Mouse (Mus musculus) ES-CJ7 (cell line): ENCODE data around the gene Tgfbr3.
A peak's percentile ranks its signal among the peaks of the same experiment; 100 is the strongest.

ENCODE experiments used
- DNase-seq: peaks from one replicate; pipeline ENCODE4 v3.0.0; 2011; ENCODE audit warnings: low read depth, low spot score

The Tgfbr3 gene

DNA sequence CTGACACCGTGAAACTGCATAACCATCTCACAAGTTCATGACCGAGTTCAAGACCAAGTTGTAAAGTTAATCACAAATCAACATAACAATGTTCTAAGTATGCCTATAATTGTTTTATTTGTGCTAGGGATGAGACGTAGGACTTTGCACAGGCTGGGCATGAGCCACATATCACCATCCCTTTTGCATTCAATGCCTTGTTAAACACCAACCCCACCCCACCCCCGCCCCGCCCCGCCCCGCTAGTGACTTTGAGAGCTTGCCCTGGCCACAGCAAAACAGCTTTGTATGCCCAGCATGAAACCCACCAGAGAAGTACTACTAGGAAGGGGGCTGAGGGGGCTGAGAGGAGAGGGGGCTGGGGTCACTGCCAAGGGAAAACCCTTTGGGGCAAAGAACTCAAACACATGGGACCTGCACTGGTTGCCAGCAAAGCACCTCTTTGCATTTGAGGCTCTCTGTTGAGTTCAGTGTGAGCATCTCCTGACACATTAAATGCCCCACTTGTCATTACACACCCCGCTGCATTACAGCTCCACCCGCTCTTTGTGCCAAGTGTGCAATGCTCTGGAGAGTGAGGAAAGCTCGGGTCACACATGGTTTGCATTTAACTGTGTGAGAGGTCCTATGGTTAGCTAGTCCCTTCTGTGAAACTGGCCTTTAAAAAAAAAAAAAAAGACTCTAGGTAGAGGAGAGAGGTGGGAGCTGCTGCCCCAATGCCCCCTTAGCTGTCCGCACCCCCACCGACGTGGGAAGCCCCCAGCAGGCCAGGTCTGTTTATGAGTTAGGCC lies 179.1 kb downstream of the Tgfbr3 start:
- DNase-seq: peak; percentile 78

DNA sequence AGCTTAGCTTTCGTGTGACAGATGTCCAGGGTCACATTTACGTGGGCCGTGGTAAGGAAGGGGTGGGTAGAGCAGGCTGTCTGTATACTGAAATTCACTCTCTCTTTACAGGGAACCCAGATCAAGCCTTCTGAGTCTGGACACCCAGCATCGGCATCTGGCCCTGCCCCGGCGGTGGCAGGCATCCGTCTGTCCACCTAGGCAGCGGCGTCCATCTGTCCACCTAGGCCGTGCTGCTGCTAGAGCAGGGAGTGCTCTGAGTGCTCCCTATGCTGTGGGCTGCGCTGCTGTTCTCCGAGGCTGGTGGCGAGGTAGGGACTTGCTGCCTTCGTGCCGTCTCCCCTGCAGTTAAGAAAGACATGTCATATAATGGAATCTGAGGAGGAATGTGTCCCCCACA lies 180.0 kb downstream of the Tgfbr3 start:
- DNase-seq: no peak

DNA sequence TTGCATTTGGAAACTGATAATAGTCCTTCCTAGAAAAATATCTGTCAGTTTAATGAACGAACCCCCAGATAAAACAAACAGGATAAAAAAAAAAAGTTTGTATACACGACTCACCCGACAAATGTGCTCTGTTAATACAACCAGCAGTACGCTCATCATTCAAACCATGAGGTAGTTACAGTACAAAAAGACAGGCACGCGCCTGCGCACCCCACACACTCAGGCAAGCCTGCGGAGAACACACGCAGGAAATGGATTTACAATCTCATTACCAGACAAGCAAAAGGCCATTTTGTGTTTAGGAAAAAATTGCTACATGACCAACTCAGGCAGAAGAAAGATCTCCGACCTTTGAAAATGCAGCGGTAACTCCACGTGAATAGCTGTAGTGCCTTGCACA lies 182.6 kb downstream of the Tgfbr3 start:
- DNase-seq: no peak

DNA sequence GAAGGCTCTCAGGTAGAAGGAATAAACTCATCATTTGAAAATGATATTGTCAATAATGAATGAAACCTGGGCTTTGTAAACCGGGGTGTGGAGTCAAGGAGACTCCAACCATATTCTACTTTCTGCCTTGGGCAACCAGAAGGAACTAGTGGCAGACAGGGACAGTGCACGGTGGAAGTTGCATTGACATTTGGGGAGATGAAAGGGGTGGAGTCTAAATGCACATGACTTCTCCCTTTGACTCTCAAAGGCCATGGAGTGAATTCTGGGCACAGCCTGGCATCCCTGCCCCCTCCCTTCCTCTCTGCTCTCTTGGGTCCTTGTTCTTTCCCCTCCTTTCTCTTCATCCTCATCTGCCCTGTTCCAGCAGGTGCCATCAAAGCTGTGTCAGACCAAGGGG lies 183.3 kb downstream of the Tgfbr3 start:
- no peak for DNase-seq

DNA sequence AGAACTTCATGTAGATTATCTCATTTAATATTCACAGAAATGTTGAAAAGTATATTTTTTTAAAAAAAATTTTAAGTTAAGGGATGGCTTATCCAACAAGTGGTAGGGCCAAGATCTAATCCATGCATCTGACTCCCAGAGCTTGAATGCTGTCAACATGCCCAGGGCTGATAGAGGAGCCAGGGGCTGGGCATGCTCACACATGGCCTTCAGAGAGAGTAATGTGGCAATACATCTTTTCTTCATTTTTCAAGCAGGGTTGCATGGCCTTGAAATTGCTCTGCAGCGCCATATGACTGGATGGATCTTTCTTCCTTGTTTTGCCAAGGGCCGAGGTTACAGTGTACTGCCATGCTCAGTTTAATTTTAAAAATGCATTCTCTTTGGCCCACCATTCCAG lies 185.8 kb downstream of the Tgfbr3 start:
- no peak for DNase-seq

DNA sequence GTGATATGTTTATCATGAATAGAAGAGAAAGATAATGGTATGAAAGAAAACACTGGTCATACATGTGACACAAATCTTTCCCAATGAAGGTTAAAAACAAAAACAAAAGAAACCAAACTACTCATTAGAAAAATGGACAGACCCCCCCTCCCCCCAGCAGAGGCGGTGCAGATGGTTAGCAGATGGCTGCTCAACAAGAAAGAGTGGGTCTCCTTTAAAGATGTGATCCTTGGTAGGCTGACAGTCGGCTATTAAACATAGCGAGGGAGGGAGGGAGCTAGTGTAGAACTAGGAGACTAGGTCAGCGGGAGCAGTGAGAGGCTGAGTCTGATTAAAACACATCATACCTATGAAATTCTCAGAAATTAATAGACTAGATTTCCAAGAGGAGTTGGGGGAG lies 186.5 kb downstream of the Tgfbr3 start:
- no peak for DNase-seq

DNA sequence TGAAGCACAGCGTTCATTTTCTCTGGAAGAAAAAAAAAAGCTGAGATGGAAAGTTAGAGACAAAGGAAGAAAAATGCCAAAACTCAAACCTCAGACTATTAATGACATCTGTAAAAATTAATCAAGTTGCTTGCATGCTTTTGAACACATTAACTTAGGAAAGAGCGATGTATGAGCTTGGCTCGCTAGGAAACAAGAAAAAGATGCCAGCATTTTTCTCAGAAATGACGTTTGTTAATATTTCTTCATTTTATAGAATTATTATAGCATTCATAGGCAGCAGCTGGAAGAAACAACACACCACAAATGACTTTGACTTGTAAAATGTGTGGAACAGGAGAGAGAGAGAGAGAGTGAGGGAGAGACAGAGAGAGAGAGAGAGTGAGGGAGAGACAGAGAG lies 187.7 kb downstream of the Tgfbr3 start:
- DNase-seq: no peak

DNA sequence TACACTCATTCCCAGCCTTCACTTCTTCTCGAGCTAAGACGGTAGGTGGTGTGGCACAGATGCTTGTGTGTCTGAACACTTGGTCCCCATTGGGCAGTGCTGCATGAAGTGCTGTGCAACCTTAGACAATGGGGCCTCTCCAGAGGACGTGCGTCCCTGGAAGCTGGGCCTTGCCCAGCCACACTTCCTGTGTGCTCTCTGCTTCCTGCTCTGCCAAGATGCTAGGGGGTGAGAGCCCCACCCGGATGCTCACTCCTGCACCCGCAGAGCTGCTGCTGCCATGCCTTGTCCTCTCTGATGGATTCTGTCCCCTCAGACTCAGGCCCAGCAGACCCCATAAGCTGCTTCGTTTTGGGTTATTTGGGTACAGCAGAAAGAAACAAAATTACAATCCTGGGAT lies 188.3 kb downstream of the Tgfbr3 start:
- DNase-seq: no peak

DNA sequence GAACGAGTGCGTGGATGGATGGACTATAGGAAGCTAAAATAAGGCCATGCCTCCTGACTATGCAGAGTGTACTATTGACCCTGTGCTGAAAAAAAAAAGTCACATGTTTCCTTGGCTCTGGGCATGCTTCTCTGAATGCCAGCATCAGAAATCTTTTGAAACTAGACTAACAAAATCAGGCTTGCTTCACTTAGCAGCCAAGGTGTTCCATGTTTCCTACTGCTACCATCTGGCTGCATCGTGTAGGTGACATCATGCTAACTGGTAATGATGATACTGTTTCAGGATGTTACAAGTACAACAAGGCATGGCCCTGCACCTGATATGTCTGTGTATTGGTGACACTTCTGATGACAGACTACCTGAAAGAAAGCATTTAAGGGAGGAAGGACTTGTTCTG lies 189.8 kb downstream of the Tgfbr3 start:
- DNase-seq: no peak

DNA sequence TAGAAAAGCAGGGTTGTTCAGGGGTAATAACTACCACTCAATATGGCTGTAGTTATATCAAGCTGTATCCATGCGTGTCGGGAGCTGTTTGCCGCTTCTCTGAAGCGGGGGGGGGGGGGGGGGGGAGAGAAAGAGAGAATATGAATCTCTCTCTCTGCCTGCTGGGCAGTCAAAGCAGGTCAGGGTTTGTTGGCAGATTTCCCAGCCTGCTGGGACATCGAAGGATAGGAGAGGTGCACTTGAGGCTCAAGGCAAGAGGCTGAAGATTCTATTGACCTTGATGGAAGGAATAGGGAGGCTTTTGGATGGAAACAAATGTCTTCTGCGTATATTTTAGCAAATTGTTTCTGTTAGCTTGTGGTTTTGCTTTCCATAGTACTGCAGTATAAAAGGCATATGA lies 190.4 kb downstream of the Tgfbr3 start:
- no peak for DNase-seq

DNA sequence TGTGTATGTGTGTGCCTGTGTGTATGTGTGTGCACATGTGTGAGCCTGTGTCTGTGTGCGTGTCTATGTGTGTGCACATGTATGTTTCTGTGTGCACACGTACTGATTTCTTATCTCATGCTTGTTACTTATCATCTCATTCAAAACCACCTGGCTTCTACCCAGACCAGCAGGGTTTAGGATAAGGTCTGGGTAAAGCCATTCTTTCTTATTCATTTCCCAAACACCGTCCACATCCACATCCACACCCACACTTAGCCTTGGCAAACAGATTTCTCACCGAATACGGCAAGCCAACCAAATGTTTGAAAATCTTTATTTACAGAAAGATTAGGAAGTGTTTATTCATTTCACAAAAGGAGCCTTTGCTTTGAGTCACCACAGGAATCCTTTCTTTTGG lies 191.4 kb downstream of the Tgfbr3 start:
- no peak for DNase-seq

DNA sequence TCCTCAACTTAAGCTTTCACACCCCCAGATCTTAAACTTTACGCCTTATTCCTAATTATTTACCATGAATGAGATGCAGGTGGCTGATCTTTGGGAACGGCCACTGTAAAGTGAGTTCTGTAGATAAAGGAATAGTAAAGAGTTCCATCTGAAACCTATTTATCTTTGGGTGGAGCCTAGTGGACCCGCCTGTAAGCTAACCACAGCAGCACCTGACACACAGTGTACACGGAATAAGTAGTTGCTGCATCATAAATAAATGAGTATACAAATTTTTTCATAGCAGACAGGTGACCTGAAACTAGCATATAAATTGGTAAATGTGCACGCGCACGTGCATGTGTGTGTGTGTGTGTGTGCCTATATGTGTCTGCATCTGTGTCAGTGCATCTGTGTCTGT lies 192.1 kb downstream of the Tgfbr3 start:
- no peak for DNase-seq

DNA sequence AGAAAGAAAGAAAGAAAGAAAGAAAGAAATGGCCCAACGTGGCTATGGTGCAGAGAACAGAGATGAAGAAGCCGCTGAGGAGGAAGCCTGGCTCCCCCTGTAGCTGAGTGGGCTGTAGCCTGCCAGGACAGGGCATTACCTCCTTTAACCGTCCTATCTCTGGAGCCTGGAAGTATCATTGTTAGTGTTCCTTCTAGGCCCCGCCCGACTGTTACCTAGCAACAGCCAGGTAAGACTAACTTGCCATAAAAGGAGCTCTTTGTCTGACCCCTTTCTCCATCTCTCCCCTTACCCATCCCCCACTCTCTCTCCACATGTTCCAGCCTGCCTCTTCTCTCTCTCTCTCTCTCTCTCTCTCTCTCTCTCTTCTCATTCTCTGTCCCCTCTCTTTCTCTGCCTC lies 195.2 kb downstream of the Tgfbr3 start:
- DNase-seq: peak; percentile 76

DNA sequence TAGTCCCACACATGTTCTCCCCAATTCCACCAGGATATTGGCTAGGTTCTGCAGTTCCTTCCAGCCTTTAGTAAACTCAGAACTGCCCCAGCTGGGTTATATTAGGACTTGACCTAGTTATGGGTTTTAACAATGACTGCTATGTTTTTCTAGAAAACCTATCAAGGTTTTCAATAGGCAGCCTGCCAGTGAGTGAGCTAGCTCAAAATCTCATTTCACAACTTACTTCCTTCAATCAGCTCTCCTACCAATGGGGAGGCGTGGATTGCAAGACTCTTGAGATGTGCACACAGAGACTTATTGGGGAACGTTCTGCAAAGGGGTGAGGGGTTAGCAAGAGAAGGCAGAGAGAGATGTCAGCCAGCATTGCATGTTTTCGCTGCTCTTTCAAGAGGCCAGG lies 196.2 kb downstream of the Tgfbr3 start:
- no peak for DNase-seq

DNA sequence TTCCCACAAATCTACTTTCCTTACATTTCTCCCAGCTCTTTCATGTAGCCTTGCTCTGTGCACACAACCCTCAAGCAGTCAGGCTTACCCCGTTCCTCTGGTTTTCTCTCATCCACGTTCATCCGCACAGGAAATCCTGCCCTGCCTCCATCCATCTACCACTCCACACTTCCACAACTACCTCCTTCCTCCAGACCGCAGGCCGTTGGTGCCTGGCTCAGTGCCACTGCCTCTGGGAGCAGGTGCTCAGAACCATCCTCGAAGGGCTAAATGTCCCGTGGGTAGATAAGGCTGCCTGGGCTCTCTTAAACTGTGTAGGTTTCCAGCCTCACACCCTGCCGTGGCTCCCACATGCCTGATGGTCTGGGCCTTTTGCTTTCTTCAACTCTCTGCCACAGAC lies 197.3 kb downstream of the Tgfbr3 start:
- no peak for DNase-seq

DNA sequence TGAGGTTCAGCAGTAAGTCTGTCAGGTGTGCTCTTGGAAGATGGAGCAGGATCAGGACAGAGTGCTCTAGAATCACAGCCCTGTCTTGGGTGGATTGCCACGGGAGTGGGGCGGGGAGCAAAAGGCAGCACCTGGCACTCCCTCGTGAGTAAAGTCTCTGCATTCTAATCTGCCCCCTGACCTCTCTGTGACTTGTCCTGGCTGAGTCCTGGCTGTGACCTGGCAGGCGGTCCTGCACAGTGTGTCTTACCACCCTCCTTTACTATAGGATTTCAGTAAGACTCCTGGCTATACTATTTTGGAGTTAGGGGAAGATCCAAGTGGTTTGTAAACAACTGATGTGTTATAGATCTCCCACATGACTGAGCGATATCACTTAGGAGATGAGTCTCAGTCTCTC lies 199.5 kb downstream of the Tgfbr3 start:
- no peak for DNase-seq

DNA sequence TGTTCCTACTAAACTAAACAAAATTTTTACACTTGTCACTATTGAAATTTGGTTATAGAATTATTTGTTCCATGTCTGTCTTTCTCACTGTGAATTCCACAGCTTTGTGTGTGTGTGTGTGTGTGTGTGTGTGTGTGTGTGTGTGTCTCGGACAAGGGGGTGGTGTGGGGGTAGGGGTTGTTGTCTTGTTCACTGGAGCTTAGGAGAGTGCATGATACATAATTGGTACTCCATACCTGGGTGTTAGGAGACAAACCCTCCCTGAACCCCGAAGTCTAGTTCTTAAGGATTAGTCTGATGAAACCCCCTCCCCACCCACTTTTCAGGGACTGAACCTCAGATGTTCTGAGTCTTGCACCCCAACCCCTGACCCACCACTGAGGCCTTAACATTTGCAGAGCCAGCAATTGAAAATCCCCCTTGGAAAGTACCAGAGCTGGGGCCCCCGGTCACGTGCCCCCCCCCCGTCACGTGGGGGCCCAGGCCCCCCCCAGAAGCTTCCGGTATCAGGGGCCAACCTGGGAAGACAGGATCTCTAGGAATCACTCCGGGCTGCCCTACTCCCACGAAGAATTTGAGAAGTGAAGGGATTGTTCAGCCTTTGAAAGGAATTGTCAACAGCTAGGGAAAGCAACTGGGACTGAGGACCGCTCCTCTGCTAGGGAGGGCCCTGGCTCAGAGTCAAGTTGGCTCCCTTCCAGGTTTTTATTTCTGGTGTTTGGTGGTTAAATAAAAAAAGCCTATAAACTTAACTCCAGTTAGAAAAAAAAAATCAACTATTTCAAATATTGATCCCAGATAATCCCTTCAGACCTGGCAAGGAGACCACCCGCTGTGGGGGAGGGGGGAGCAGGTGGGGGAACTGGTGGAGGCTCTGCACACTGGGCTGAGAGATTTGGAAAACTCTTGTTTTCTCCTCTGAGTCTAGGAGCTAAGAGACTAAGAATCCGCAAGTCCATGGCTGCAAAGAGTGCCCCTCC lies 201.3 kb downstream of the Tgfbr3 start:
- no peak for DNase-seq

DNA sequence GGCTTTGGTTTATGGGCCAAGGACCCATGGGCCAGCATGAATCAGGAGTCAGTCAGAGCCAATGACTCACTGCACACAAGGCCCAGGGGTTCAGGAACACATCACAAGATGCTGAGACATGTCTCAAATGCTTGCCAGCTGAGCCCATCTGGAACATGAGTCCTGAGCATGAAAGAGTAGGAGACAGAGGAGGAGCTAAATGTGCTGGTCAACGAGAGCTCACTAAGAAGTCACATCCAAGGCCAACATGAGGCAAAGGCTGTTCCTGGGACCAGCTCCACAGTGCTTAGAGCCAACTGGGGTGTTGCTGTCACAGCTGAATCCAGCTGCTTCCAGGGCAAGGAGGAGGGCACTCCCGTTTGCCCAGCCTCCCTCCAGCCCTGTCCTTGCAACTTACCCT lies 202.1 kb downstream of the Tgfbr3 start:
- no peak for DNase-seq

DNA sequence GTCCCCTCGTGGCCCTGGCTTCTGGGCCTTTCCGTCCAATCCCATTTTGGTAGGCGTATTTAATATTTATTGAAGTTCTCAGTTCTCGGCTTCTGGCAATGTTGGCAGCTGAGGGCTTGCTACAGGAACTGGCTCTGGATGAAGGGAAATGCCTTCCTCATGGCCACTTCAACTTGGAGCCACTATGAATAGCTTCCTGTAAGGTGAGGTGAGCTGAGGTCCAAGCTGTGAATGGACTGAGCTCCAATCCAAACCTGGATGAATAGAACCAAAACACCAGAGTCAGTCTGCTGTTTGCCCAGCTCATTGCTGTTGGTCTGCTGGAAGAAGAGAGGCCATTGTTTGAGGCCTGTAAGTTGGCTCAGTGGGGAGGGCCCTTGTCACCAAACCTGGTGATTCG lies 203.3 kb downstream of the Tgfbr3 start:
- DNase-seq: no peak

DNA sequence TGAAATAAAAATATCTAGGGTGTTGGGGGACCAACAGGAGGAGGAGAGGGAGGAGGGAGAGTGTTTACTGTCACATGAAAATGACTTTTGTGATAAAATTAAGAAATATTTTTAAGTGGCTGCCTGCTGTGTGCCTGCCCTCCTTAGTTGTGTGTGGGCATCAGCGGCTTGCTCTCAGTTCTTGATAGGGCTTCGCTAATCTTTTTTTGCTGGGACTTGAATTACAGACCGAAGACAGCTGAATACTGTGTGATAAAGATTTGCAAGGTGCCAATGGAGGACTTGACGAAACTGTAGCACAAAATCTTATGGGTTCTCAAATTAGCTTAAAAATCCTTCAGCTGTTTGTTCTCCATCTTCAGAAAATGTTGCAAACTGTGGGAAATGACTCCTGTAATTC lies 205.0 kb downstream of the Tgfbr3 start:
- DNase-seq: no peak

DNA sequence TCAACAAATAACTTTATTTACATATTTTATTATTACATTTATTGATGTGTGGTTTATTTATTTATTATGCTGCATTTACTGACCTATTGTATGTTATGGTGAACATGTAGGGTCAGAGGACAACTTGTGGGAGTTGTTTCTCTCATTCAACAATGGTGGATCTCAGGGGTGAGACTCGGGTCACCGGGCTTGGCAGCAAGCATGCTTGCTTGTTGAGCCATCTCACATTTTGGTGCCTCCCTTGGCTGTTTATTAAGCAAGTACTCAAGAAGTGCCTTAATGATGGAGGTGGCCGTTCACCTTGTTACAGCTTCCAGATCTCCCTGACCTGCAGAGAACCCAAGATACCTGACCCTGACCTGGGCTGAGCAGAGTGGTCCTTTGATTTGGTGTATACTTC lies 207.4 kb downstream of the Tgfbr3 start:
- DNase-seq: no peak

DNA sequence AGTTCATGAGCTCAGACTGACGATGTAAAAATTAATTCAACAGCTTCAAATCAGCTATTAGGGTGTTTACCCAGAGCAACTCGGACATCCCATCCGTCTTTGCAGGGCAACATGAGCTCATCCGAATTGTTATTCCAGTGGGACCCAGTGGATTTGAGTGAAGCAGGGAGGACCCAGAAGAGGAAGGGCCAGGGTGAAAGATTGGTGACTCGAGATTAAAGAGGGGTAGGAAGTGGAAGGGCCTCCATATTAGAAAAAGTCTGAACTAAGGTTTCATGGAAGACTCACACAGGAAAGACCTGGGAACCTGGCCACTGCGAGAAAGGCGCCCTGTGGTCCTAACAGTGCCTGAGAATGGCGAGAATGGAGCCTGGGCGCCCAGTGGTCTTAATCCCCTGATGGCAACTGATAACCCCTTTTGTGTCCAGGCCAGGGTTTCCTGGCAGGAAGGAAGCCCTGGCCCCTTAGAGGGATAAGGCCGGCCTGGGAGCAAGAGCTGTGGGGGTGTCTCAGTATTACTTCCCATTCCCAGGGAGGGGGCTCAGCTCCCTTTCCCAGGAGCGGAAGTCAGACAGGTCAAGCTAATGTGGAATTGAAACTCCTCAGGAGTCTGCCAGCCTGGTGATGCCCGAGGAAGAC lies 208.3 kb downstream of the Tgfbr3 start:
- DNase-seq: no peak
